Comparison of ENCODE assay signal across 25 mouse cellular contexts in genomic region chr4:139004067-139004466, GRCm38 (mm10). TPM values are rescaled to one million over a fixed set of nuclear protein-coding genes. Genes with fewer than 3 reads are reported as not detected.
A peak's percentile ranks its signal among the peaks of the same experiment; 100 is the strongest.
DNase-seq lines count a peak whose midpoint lies in the region; ATAC-seq and TF ChIP-seq lines count a peak whose summit lies in the region.
"Had no signal": no experiment of that assay in that cellular context is flagged by ENCODE, and none has a peak within 500 bp of the region (broad histone marks: within the 10 kb centered on the region; RNA-seq: fewer than 3 reads in every experiment).

No protein-coding gene starts in this region.

- TF ChIP-seq CTCF in intestine, postnatal 0 days (IDR thresholded peaks at IDR 0.05; ENCODE audit: low read depth): no peak
- no peak for TF ChIP-seq CTCF in stomach, postnatal 0 days (IDR thresholded peaks at IDR 0.05; ENCODE audit: low read depth)

- H3K4me3 ChIP-seq in neural tube, embryonic 15.5 days (replicated peaks): no peak overlapping the region
- H3K4me3 ChIP-seq in intestine, postnatal 0 days (ENCODE audit: low read depth, low read length): no peak overlapping the region
- no peak overlapping the region for H3K4me3 ChIP-seq in stomach, postnatal 0 days (ENCODE audit: low read depth, low read length)
- H3K4me3 ChIP-seq: embryonic facial prominence, embryonic 15.5 days; erythroblast, embryonic 14.5 days; forebrain, embryonic 10.5 days; heart, embryonic 13.5 days had no signal

- no peak for TF ChIP-seq EP300 in stomach, postnatal 0 days (optimal IDR thresholded peaks at IDR 0.05)

- H3K9me3 ChIP-seq in neural tube, embryonic 15.5 days (replicated peaks): no peaks in the 10 kb centered on the region
- H3K9me3 ChIP-seq in intestine, postnatal 0 days (ENCODE audit: control insufficient read depth): no peaks in the 10 kb centered on the region
- no peaks in the 10 kb centered on the region for H3K9me3 ChIP-seq in stomach, postnatal 0 days (ENCODE audit: control insufficient read depth, low read length)
- H3K9me3 ChIP-seq: embryonic facial prominence, embryonic 15.5 days; forebrain, embryonic 10.5 days; heart, embryonic 13.5 days had no signal

- H3K36me3 ChIP-seq in neural tube, embryonic 15.5 days: no peaks in the 10 kb centered on the region
- no peaks in the 10 kb centered on the region for H3K36me3 ChIP-seq in intestine, postnatal 0 days (ENCODE audit: control insufficient read depth, insufficient read depth)
- H3K36me3 ChIP-seq in stomach, postnatal 0 days (ENCODE audit: control insufficient read depth, insufficient read depth, low read length): no peaks in the 10 kb centered on the region
- H3K36me3 ChIP-seq: embryonic facial prominence, embryonic 15.5 days; forebrain, embryonic 10.5 days; heart, embryonic 13.5 days had no signal

- H3K4me1 ChIP-seq in neural tube, embryonic 15.5 days: peaks cover 24% of the 10 kb centered on the region
- H3K4me1 ChIP-seq in intestine, postnatal 0 days (replicated peaks; ENCODE audit: control insufficient read depth, insufficient read depth, low read length): peaks cover 7% of the 10 kb centered on the region
- no peaks in the 10 kb centered on the region for H3K4me1 ChIP-seq in stomach, postnatal 0 days (replicated peaks; ENCODE audit: control insufficient read depth, insufficient read depth)
- H3K4me1 ChIP-seq: embryonic facial prominence, embryonic 15.5 days had no signal

- no peak for ATAC-seq in neural tube, embryonic 15.5 days (ENCODE audit: low FRiP score)
- ATAC-seq in intestine, postnatal 0 days: peak; percentile 66
- 0 out of 2 replicates have a peak, but pooled peaks have one; percentile 1 for ATAC-seq in stomach, postnatal 0 days (ENCODE audit: low FRiP score, low TSS enrichment)
- ATAC-seq: forebrain, embryonic 14.5 days had no signal

- H3K9ac ChIP-seq in neural tube, embryonic 15.5 days (replicated peaks): no peak overlapping the region
- no peak overlapping the region for H3K9ac ChIP-seq in intestine, postnatal 0 days (ENCODE audit: low read depth, low read length)
- H3K9ac ChIP-seq in stomach, postnatal 0 days (ENCODE audit: low read length): no peak overlapping the region
- H3K9ac ChIP-seq: embryonic facial prominence, embryonic 15.5 days; heart, embryonic 13.5 days had no signal

- no peak overlapping the region for H3K4me2 ChIP-seq in neural tube, embryonic 15.5 days
- no peak overlapping the region for H3K4me2 ChIP-seq in intestine, postnatal 0 days (replicated peaks; ENCODE audit: low read depth)
- no peak overlapping the region for H3K4me2 ChIP-seq in stomach, postnatal 0 days (replicated peaks; ENCODE audit: low read depth)
- H3K4me2 ChIP-seq: embryonic facial prominence, embryonic 15.5 days; heart, embryonic 13.5 days had no signal

- WGBS in neural tube, embryonic 15.5 days: 72% methylated on average over 8 of the region's 8 CpGs
- WGBS in intestine, postnatal 0 days: 41% methylated on average over 8 of the region's 8 CpGs
- 70% methylated on average over 8 of the region's 8 CpGs for WGBS in stomach, postnatal 0 days

- DNase-seq in kidney, adult 9 months: peak; percentile 57
- no peak for DNase-seq in kidney, postnatal 36 days
- no peak for DNase-seq in neural tube, embryonic 10.5 days (ENCODE audit: extremely low spot score, low spot score)
- DNase-seq in stomach, postnatal 0 days (ENCODE audit: low spot score): no peak
- DNase-seq in adrenal gland, postnatal 25 days: no peak
- no peak for DNase-seq in cerebellum, adult 11 months
- DNase-seq: adrenal gland, adult 2 months; adrenal gland, postnatal 36 days; cerebellum, adult 8-10 months; cerebellum, postnatal 14 days; embryo, embryonic 11 days; gastrocnemius, postnatal 36 days; heart, adult 11 months; heart, postnatal 36 days had no signal

- H3K27me3 ChIP-seq in neural tube, embryonic 15.5 days (replicated peaks): no peaks in the 10 kb centered on the region
- H3K27me3 ChIP-seq in intestine, postnatal 0 days (replicated peaks; ENCODE audit: control insufficient read depth, insufficient read depth, low read length): no peaks in the 10 kb centered on the region
- no peaks in the 10 kb centered on the region for H3K27me3 ChIP-seq in stomach, postnatal 0 days (ENCODE audit: control insufficient read depth, insufficient read depth, low read length)
- H3K27me3 ChIP-seq: embryonic facial prominence, embryonic 15.5 days had no signal

- H3K27ac ChIP-seq in neural tube, embryonic 15.5 days (replicated peaks): peak overlapping the region; percentile 37; the same call in 1 of the 2 replicates
- peak overlapping the region; percentile 81 for H3K27ac ChIP-seq in intestine, postnatal 0 days (ENCODE audit: low read depth, low read length)
- 0 out of 2 replicates have a peak overlapping the region, but pooled peaks have one; percentile 13 for H3K27ac ChIP-seq in stomach, postnatal 0 days (replicated peaks)
- H3K27ac ChIP-seq: embryonic facial prominence, embryonic 15.5 days; forebrain, embryonic 10.5 days; heart, embryonic 13.5 days had no signal

RNA-seq across cellular contexts. Expression of gene Tmco4, which starts 31.4 kb away (rescaled TPM):
- polyA plus RNA-seq in neural tube, embryonic 15.5 days (2015; fragmentation: Nextera tagmentation; extraction: Ambion mirVana): 1.2 and 3.7 TPM in 2 replicates
- 11.0 and 12.2 TPM in 2 replicates for polyA plus RNA-seq in intestine, postnatal 0 days (2015; fragmentation: Nextera tagmentation; extraction: Ambion mirVana)
- polyA plus RNA-seq in stomach, postnatal 0 days (2015; fragmentation: Nextera tagmentation; extraction: Ambion mirVana): 10.3 and 10.8 TPM in 2 replicates
- total RNA-seq in adrenal gland, postnatal 25 days (2021): 16.0 and 16.7 TPM in 2 replicates

RNA-seq across cellular contexts. Expression of gene Rnf186, which starts 37.2 kb away (rescaled TPM):
- polyA plus RNA-seq in neural tube, embryonic 15.5 days (2015; fragmentation: Nextera tagmentation; extraction: Ambion mirVana): 3.5 TPM in 1 of 2 replicates, not detected in the other
- 65.2 and 70.7 TPM in 2 replicates for polyA plus RNA-seq in intestine, postnatal 0 days (2015; fragmentation: Nextera tagmentation; extraction: Ambion mirVana)
- polyA plus RNA-seq in stomach, postnatal 0 days (2015; fragmentation: Nextera tagmentation; extraction: Ambion mirVana): 17.6 and 24.8 TPM in 2 replicates
- total RNA-seq in adrenal gland, postnatal 25 days (2021): not detected in 2 replicates
- total RNA-seq: adrenal gland, adult 2 months; adrenal gland, postnatal 36 days; common myeloid progenitor, adult 5-6 weeks; gastrocnemius, adult 8-10 months; gastrocnemius, postnatal 36 days; heart, postnatal 36 days had no signal
- polyA plus RNA-seq: embryonic facial prominence, embryonic 11.5 days; erythroblast, embryonic 14.5 days; forebrain, embryonic 10.5 days; forebrain, embryonic 14.5 days; heart, embryonic 13.5 days; heart, postnatal 0 days had no signal

Comparison
In these comparisons a context has a peak if more than half of its experiments do, and no peak if none do; other contexts are left out.
1. H3K27ac ChIP-seq: peak in every context shown above with its lines; median percentile 81 in intestine, postnatal 0 days; 37 in neural tube, embryonic 15.5 days; 13 in stomach, postnatal 0 days.